Mouse (Mus musculus) layer of hippocampus, adult 2 months (tissue): ENCODE measurements around the gene Lrmda. TPM values are rescaled to one million over a fixed set of nuclear protein-coding genes. Genes with fewer than 3 reads are reported as not detected.
A peak's percentile ranks its signal among the peaks of the same experiment; 100 is the strongest.

Experiments used
- DNase-seq, 2 experiments: peaks; one replicate each; pipeline ENCODE4 v3.0.0; 2022; ENCODE audit warnings: low spot score in 2 of 2
- H3K27ac ChIP-seq: fragments of 200-600 bp; 2 replicates; pipeline ENCODE4 v1.8.1; 2022
- H3K4me3 ChIP-seq: fragments of 200-600 bp; 2 replicates; pipeline ENCODE4 v1.8.1; 2022; ENCODE audit warnings: mild to moderate bottlenecking
- CTCF ChIP-seq: fragments of 200-600 bp; conservative IDR thresholded peaks from 2 replicates; pipeline ENCODE4 v1.8.1; 2022; ENCODE audit warnings: antibody characterized with exemption, mild to moderate bottlenecking, moderate library complexity
- total RNA-seq, 2 experiments: library from RNA; stranded (reverse); gene quantifications; 2 replicates each; pipeline ENCODE4 v1.2.3; 2021

The Lrmda gene
- total RNA-seq, 2 experiments from 2014 or later = 0.87 to 1.5 TPM

DNA sequence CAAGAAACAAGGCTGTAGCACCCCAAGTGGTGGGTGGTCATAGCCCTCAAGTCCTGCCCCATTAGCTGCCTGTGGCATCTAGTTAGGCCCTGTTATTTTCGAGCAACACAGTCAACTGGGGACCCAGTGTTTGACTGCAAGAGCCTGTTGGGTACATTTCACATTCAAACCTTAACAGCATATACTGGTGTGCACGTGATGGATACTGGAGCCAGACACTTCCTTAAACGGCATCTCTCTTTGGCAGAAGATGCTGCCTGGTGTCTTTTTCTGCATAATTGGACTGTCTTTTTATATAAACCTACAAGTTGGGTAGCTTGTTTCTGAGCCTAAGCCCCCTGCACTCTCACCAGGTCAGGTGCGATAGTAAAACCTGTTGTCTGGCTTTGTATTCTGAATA, 532.8 kb downstream of the Lrmda start:
- no peak overlapping the region for H3K4me3 ChIP-seq
- TF ChIP-seq CTCF = no peak
- H3K27ac ChIP-seq = no peak overlapping the region
- DNase-seq = no peak

DNA sequence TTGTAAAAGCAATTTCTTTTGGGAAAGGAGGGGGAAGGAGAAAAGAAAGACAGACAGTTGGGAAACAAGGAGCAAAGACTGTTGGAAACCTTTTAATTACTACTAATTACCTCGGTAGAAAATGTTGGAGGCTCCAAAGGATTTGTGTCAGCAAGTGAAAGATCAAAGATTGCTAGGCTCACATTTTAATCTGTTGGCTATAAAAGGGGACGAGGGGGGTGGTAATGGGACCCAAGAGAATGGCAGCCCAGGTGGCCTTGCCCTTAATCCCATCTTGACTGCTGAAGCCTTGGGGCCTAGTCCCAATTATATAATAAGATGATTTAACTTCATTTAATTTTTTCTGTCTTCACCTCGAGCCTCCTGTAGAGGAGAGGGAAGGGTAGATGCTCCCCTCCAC, 533.3 kb downstream of the Lrmda start:
- Histone ChIP-seq H3K4me3 (no peak overlapping the region), H3K27ac (no peak overlapping the region)
- DNase-seq = no peak
- no peak for TF ChIP-seq CTCF

DNA sequence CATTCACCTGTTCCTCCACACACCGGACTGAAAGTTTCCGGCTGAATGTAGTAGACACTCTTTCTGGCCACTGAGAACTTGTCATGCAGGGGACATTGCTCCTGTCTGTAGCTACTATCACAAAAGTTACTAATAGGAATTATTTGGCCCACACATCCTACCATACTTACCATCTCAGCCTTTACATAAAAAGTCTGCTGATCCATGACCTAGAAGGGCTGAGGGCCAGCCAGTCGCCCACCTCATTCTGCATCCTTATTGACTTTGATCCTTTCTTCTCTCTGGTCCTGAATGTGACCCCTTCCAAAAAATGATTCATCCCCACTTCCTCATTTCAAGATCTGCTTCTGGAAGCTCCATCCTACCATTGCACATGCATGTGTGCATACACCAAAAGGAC, 534.2 kb downstream of the Lrmda start:
- no peak for TF ChIP-seq CTCF
- no peak overlapping the region for H3K27ac ChIP-seq
- no peak overlapping the region for H3K4me3 ChIP-seq
- DNase-seq = no peak

DNA sequence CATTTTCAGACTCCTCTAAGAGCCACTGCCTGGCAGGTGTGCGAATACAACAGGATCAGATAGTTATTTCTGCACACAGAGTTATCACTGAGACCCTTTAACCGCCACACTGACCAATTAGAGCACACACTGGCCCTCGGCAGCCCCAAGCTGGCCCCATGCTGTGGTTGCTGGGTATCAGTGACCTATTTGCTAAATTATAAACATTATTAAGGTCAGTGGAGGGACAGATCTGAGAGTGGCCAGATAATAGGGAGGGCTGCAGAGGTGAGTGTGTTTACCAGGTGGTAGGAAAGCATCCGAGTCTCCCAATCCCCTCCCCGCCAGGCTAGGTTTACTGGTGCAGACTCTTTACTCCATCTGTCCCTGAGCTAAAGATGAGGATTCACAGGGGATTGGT, 553.0 kb downstream of the Lrmda start:
- no peak overlapping the region for H3K27ac ChIP-seq
- DNase-seq = no peak
- H3K4me3 ChIP-seq = no peak overlapping the region
- no peak for TF ChIP-seq CTCF

DNA sequence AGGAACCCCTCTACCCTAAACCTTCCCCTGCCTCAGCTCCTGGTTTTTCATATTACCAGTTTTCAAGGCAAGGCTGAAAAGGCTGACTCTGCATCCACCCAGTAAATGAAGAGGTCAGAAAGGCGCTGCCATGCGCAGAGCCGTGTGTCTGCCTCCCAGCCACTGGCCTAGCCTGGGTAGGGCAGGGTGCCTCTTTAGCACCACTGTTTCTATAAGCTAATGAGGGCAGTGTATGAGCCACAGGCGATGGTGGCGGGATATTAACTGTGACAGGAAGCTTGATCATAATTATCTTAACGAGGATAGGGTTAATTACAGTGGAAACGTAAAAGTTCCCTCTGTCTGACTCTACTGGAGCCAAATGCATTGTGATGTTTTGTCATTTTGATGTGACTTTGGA, 554.1 kb downstream of the Lrmda start:
- no peak for TF ChIP-seq CTCF
- Histone ChIP-seq H3K4me3 (no peak overlapping the region), H3K27ac (no peak overlapping the region)
- DNase-seq = no peak

DNA sequence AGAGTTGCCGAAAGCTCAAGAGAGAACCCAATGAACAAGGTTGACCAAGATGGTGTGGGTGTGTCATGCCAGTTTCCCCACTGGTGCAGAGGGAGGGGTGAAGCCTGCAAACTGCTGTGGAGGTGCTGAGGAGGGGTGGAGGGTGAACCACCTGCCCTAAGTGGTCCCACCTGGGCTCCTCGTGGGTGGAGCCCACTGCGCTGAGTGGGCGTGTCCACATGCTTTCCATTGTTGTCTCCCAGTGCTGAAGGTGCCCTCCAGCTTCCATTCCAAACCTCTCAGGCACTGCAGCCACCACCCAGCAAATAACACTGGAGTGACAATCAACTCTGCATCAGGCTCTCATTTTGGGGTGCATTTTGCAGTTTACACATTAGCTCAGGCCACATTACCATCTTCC, 554.5 kb downstream of the Lrmda start:
- no peak for DNase-seq
- no peak for TF ChIP-seq CTCF
- H3K27ac ChIP-seq = no peak overlapping the region
- no peak overlapping the region for H3K4me3 ChIP-seq

DNA sequence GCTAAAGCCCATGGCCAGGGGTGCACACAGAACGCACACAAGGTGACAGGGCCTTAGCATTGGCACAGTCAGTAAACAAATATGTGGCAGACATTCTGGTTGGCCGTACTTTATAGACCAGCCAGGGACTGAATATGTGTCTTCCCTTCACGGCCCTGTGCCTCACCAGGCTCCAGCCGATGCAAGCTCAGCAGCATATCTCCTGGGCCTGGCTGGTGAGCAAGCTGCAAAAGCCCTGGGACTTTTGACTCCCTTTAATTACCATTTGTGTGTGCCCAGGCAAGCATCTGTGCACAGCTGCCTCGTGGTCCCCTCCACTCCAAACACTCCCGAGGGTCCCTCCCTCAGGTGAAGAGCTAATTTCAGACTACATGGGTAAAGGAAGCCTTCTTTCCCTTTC, 556.9 kb downstream of the Lrmda start:
- no peak for TF ChIP-seq CTCF
- H3K27ac ChIP-seq = no peak overlapping the region
- DNase-seq = no peak
- H3K4me3 ChIP-seq = no peak overlapping the region

DNA sequence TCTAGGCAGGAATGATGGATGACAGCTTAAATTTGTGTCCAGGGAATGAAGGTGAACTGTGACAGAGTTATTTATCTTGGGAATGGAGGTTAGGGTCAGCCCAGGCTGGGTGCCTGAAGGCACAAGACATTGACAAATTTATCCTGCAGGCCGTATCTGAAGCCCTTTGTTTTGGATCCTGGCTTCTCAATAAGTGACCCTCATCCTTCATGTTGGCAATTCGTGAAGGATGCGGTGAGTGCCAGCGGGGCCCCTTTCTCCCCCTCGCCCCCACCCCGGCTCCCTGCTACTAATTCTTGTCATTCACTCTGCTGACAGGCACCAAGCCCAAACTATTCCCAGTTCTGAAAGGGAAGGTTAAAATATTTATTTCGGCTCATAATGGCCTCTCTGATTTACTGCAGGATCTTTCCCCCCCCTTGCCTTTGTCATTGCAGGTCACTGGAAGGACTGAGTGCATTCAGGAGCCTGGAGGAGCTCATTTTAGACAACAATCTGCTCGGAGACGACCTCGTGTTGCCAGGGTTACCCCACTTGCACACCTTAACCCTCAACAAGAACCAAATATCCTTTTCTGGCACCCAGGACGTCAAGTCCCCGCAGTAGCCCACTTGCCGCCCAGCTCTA, 558.0 kb downstream of the Lrmda start:
- H3K4me3 ChIP-seq = peak overlapping the region; percentile 38
- DNase-seq = no peak
- H3K27ac ChIP-seq = peak overlapping the region; percentile 70; the same call in 1 of the 2 replicates
- no peak for TF ChIP-seq CTCF

DNA sequence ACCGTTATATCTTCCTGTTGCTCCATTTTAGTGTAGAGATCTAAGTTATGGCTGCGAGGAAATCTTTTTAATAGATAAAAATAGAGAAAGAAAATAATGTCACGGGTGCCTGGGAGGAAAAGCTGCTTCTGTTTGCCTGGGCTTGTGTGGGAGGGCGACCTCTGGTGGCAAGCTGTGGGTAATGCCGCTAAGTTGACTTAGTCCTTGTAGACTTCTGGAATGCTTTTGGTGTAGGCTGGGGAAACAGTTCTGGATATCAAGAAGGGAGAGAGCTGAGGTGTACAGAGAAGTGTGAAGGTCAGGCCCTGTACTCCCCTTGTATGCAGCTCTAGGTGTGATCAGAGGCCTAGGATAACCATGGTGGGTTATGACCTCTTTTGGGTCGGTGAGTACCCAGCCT, 558.7 kb downstream of the Lrmda start:
- peak; percentile 86 to 91 for DNase-seq
- Histone ChIP-seq H3K4me3 (peak overlapping the region; percentile 38), H3K27ac (peak overlapping the region; percentile 70; the same call in 1 of the 2 replicates)
- peak; percentile 99 for TF ChIP-seq CTCF

DNA sequence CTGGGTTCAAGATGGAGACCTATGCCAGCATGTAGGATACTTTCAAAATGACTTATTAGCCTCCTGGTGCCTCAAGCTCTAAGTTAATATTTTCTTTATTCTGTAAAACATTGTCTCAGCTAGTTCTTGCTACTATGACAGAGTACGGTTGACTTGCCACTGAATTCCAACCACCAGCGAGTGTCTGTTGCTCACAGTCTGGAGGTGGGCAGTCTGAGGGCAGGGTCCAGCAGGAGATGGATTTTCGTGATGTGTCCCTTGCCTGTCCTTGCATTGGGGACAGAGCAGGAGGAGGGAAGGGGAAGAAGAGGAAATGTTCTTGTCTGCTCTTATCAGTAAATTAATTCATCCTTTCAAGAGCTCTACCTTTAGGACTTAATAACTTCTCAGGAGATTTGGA, 559.5 kb downstream of the Lrmda start:
- no peak for TF ChIP-seq CTCF
- no peak overlapping the region for H3K4me3 ChIP-seq
- DNase-seq = no peak
- H3K27ac ChIP-seq = no peak overlapping the region

DNA sequence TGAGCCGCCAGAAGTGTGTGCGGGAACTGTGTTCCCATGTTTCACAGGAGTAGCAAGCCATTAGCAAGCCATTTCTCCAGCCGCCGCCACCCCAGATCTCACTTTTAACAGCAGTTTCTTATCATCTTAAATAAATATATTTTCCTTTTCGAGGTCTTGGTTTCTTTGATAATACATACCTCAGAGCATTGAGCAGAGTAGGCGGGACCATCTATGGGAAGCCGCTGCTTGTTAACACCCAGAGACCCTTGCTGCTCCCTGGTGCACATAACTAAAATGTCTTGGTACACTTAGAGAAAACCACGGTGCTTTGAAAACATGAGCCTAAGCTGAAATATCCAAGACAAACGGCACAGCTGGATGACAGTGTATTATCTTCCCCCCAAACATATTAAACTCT, 562.6 kb downstream of the Lrmda start:
- Histone ChIP-seq H3K4me3 (no peak overlapping the region), H3K27ac (no peak overlapping the region)
- TF ChIP-seq CTCF = no peak
- DNase-seq = no peak

DNA sequence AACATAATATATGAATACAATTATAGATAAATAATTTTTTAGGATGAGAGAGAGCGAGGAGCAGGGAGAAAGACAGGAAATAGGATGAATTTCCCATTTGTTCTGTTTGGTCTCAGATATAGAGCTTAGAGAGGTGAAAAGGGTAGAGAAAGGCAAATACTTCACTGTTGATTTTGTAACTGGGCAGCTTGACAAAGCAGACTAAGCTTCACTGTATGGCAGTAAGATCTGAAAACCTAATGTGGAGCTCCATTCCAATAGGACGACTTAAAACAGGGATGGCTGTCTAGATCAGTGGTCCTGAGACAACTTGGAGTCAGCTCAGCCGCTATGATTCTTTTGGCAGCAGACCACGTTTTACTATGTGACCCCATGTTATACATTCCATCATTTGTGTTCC, 566.8 kb downstream of the Lrmda start:
- TF ChIP-seq CTCF = no peak
- no peak for DNase-seq

DNA sequence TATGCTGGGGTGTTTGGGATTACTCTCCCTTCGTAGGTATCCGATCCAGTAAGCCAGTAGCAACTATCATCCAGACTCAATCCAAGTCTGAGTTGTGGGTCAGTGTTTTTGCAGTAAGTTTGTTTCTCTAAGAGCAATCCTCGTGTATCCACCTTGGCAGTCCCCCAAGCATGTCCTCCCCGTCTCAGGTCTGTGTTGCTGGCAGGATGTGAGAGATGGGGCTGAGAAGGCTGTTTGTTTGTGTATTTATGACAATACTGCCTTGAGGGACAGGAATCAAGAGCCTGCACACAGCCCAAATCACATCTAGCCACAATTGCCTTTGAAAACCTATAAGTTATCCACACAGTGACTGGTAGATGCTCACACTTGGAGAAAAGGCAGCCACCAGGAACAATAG, 567.3 kb downstream of the Lrmda start:
- Histone ChIP-seq H3K4me3 (no peak overlapping the region), H3K27ac (no peak overlapping the region)
- DNase-seq = no peak
- no peak for TF ChIP-seq CTCF

More for the DNA sequence above, 566.8 kb downstream of the Lrmda start:
- Histone ChIP-seq H3K27ac (no peak overlapping the region), H3K4me3 (no peak overlapping the region)

DNA sequence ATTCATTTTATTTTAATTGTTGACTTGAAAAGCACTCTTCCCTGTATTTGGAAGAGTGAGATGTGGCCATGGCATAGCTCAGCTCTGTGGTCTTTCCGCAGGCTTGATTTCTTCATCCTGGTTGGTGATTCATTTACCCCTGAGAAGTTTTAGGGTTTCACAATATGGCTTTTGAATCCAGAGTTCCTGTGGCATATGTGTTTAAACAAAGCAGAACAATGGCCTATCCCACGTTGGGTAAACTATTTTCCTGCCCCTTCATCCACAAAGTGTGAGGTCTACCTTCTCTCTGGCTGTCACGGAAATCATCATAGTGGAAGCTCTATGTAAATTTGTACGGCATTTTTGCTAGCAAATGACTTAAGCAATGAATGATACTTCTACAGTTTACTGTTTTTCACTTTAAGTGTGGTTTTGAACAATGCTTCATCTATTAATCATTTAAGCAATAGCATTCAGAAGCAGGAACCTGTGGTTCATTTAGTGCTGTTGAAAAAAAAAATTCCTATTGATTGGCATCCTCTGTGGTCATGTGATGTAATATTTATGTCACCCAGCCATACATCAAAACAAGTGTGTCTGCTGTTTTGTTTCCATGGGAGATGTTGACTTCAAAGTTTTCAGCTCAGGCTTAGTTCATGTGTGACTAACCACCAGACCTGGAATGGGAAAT, 567.9 kb downstream of the Lrmda start:
- Histone ChIP-seq H3K4me3 (no peak overlapping the region), H3K27ac (no peak overlapping the region)
- TF ChIP-seq CTCF = no peak
- DNase-seq = no peak
